Mouse (Mus musculus) cerebellum, adult 9-10 months (tissue): ENCODE measurements at regions not wholly inside any gene's neighbourhood (a gene's known extent, or its start where the extent isn't known, plus 50 kb on each side); places are given as distances from the start of the nearest gene placed in this dataset.

Source experiments
- DNase-seq: peaks from one replicate; pipeline ENCODE4 v3.0.0; 2022

- no peak for DNase-seq
Observed at GRCm38 (mm10) chr13:78717686-78718431, 518.3 kb upstream of the Nr2f1 start.

- DNase-seq = no peak
Observed at GRCm38 (mm10) chr13:78717159-78717558, 517.6 kb upstream of the Nr2f1 start.

DNA sequence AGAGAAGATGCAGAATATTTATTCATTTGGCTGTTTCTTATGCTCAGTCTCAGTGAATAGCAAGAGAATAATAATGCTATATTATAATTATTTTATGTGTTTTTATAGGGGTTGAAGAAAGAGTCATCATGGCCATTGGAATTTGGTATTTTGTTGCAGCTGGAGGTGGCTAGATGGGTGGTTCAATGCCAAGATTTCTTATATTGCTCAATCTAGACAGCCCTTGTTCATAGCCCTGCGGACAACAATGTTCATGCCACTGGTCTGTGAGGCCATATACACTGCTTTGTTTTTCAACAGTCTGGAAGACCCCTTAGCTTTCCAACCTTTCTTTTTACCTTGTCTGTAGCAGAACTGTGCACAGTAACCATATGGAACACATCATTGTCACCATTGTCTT, 505.1 kb upstream of the Nr2f1 start:
- no peak for DNase-seq

DNA sequence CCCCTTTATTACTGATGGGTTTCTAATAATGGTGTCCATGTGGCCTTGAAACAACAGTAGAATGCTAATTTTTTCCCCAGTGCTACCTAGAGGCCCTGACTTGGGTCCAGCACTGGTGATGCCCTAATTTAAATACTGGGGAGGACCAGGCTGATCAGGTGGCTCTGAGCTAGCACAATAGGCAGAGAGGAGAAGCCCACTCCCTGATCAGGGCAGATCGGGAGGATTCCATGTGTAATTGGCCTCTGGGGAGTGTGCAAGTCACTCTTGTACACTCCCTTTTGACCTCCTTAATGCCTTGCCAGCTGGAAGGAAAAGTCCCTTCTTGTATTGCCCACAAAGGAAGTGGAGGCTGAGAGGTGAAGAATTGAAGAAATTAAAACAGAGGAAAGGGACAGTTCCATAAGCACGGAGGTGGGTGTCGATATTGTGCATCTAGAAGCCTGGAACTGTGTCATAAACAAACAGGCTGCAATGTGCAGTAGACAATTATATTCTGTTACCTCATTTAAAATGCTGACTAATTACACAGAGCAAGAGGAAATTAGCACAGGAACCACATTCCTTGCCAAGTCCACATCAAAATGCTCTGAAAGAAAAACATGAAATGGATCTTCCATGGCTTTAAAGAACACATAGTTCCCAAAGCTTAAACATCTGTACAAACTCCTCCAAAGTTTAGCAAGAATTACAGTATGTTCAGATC, 498.4 kb upstream of the Nr2f1 start:
- no peak for DNase-seq

- no peak for DNase-seq
Observed at GRCm38 (mm10) chr13:78679255-78679895, 479.8 kb upstream of the Nr2f1 start.

DNA sequence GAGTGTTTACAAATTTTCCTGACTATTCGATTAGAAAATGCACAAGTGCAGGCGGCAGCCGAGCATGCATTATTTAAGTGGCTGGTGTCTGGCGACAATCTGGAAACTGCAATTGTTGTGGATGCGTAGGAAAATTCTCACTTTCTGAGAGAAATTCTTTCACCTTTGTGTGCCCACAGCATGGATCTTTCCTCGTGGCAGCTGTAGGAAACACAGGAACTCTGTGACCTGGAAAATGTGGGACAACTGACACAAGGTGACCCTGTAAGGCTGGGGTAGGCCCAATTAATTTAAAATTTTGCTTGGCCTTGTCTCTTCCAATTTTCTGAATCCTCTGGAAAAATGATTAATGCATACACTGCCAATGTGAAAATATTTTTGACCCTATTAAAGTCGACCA, 478.7 kb upstream of the Nr2f1 start:
- no peak for DNase-seq

DNA sequence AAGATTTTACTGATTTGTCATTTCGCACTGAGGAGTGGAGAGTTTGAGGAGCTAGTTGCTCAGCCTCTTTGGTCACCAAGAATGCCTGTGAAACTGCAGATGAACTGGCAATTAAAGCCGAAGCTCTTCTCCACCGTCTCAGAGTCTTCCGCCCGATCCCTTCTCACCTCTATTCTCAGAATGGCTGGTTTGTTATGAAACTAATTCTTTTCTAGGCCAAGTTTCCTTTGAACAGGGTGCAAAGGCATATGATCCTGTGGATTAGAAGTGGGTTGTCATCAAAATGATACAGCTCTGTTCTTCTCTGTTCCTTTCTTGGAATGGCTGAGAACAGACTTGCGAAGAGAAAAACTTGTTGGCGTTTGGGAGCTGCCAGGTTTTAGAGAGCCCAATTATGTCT, 458.7 kb upstream of the Nr2f1 start:
- DNase-seq = no peak

- no peak for DNase-seq
Observed at GRCm38 (mm10) chr13:78656766-78657165, 457.2 kb upstream of the Nr2f1 start.

DNA sequence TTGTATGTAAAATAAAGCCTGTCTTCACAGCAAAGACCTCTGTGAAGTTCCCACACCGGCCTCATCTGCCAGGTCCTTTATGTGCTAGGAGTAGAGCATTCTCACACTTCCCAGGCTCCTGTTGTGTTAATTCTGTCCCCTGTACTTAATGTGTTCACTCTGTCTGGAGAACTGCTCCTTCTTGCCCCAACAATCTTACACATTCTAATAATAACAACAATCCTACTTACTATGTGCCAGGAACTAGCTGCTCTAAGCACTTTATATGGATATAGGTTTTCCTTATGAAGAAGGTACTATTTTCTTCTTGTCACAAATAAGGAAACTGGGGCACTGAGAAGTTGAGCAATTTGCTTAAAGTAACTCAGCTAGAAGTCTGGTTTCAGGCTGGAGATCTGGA, 456.6 kb upstream of the Nr2f1 start:
- no peak for DNase-seq

DNA sequence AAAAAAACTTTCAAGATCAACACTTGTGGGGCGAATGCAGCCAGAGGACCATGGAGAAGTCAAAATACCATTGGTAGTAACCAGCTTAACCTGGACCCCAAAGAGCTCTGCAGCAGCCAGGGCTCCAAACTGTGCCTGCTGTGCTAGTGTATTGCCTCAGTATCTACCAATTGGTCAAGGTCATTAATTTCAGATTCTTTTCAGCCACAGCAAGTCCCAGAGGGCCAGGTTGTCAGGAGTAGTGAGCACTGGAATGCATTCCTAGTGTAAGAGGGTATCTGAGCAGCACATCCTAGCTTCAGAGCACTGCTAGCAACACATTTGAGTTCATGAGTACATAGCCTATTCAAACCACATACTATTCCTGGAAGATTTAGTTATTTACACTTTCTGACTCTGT, 451.3 kb upstream of the Nr2f1 start:
- no peak for DNase-seq

DNA sequence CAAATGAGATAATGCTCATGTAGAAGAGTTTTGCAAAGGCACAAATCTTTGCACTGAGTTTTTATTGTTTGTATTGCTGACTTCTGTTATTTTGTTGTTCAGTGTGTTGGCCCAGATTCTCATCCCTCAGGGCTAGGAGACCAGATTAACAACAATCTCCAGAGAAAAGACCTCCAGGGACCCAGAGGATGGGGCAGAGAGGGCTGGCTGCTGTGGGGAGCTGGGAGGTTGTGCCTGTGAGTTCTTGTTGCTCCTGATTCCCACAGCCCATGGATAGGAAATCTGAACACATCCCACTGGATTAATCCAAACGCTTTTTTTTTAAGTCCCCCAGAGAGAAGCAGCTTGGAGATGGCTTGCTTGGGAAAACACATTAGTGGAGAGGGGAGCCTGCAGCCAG, 445.0 kb upstream of the Nr2f1 start:
- no peak for DNase-seq

GRCm38 (mm10) chr13:78643023-78643422, 443.5 kb upstream of the Nr2f1 start:
- DNase-seq = no peak

GRCm38 (mm10) chr13:78642443-78642729, 442.8 kb upstream of the Nr2f1 start:
- DNase-seq = no peak

- DNase-seq = no peak
Observed at GRCm38 (mm10) chr13:78641687-78642442, 442.3 kb upstream of the Nr2f1 start.

DNA sequence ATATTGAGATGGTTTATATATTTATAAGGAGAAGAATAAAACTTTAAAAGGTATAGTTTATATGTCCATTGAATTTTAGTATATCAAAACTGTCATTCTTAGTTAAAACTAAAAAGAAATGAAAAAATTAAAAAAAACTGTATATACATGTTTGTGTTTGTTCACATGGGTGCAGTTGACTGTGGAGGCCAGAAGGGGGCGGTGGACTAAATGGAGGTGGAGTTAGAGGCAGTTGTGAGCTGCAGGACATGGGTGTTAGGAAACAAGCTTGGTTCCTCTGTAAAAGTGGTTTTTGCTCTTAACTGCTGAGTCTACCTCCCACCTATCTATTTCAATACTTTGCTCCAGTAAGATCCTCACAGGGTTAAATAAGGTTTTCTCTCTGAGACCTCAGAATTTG, 440.8 kb upstream of the Nr2f1 start:
- no peak for DNase-seq

DNA sequence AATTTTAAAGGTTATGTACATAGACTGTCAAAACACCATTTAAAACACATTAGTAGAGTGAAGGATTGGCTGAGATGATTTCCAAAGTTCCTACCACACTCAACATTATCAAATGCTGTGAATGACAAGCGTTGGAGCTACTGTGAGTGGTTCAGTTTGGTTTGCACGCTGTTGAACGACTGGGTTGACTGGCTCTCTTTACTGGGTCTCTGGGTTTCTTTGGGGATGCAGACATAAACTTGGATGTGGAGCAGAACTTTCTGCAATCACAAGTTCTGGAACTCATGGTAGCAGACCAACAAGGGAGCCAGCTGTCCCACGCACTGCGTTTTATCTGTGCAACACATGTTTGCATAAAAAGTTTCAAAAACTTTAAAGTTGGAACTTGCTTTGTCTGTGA, 438.9 kb upstream of the Nr2f1 start:
- DNase-seq = no peak

DNA sequence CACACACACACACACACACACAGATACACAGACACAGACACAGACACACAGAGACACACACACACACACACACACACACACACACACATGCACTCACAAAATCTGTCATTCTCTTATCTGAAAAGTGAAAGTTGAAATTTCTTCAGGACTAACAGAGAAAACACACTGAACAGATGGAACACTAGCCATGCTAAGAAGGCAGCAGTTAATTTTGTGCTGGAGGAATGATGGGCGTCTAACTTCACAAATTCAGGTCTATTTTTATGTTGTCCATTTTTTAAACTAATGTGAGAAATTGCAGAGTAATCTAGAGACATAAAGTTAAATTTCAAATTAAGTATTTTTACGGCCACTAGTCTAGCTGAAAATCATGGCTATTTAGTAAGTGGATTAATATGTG, 432.1 kb upstream of the Nr2f1 start:
- no peak for DNase-seq

DNA sequence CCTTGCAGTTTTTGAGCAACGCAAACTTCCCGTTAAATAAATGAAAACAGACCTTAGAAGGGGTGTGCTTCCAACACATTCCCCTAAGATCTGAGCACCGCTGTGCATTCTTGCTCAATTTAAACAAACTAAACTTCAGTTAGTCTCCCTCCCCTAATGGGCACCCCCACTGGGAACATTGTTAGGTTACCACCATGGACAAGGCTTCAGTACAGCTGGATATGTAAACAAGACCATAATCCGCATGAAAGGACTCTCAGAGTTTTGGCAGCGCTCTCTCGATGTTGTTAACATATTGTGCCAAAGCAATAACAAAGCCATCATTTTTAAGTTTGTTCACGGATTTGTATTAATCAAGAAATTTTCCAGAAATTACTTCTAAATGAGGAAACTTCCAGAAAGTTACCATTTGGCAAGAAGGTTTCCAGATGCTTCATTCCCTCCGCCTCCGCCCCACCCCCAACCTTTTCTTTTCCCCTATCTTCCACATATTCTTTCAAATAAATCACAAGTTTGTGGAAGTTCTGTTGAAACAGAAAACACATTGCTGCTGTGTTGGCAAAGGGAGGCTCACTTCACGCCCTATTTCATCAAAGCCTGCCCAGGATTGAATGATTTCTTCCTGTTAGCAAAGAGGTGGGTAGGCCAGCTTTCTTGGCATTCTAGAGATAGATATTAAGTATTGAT, 429.6 kb upstream of the Nr2f1 start:
- no peak for DNase-seq

GRCm38 (mm10) chr13:78623652-78624051, 424.1 kb upstream of the Nr2f1 start:
- no peak for DNase-seq

DNA sequence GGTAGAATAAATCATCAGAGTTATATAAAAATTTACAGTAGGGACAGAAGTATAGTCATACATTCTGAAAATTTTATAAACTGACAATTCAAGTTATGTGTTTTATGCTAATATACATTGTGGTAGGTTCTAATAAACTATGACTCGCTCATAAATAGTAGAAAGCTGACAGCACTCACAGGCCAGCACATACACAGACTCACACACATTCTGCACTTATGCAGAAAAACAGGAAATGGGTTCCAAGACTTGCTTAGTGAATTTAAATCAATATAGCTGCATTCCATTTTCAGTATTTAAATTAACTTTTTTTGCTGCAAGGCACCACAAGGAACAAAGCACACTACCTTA, 403.3 kb upstream of the Nr2f1 start:
- no peak for DNase-seq

- DNase-seq = no peak
Observed at GRCm38 (mm10) chr13:78602211-78602860, 402.8 kb upstream of the Nr2f1 start.

DNA sequence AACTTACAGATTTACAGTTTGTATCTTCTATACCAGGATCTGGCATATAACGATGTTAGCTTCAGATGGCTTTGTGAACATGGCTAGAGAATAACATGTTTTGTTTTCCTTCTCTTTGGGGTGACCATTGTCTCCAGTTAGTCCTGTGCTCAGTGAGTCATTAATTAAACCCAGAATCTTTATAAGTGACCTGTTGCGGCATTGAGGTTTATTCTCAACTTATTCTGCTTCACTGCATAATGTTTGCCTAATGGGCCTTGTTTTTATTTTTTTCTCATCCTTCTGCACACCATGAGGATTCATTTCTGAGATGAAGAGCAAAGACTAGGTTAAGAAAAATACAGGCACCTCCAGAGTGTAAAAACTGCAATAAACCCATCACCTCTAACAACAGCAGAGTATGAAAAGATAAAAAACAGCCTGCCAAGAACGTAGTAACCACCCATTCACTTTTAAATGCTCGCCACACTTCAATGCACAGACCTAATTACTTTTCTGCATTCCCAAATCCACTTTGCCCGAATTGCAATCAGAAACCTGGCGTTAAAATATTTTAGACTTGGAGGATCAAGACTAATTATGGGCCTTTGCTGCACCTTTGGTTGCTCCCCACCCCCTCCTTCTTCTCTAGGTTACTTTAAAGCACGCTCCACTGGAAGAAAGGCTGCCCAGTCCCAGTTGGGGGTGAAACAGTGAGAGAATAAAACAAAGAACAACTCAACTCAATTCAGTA, 381.5 kb upstream of the Nr2f1 start:
- DNase-seq = no peak
